Mouse (Mus musculus): ENCODE data around the gene Cib4. TPM values are rescaled to one million over a fixed set of nuclear protein-coding genes. Genes with fewer than 3 reads are reported as not detected.

Cib4 gene
- polyA plus RNA-seq, 1 experiment: not detected

- 27% methylated on average over 9 of the region's 9 CpGs for WGBS
- Histone ChIP-seq H3K4me1 (ENCODE audit: control insufficient read depth, insufficient read depth, low read length) (peaks cover 12% of the 10 kb centered on the region; the same call in 1 of the 2 replicates), H3K4me3 (replicated peaks; ENCODE audit: insufficient read depth, low read depth, low read length) (no peak overlapping the region), H3K27me3 (ENCODE audit: control insufficient read depth, insufficient read depth, low read length) (no peaks in the 10 kb centered on the region), H3K27ac (ENCODE audit: insufficient read depth, low read length) (no peak overlapping the region)
- peak; percentile 65 to 77 for DNase-seq
- TF ChIP-seq POLR2A (IDR thresholded peaks at IDR 0.05; ENCODE audit: borderline replicate concordance, insufficient read depth, low read length) (no peak), CTCF (IDR thresholded peaks at IDR 0.05; ENCODE audit: borderline replicate concordance, insufficient read depth, low read depth, low read length) (no peak; the same call in 1 of the 2 replicates)
These were observed 4.8 kb upstream of the Cib4 start for GRCm38 (mm10) chr5:30550334-30551021.

- H3K27me3 ChIP-seq (ENCODE audit: control insufficient read depth, insufficient read depth, low read length): no peaks in the 10 kb centered on the region
- DNase-seq: no peak
- TF ChIP-seq CTCF (IDR thresholded peaks at IDR 0.05; ENCODE audit: borderline replicate concordance, insufficient read depth, low read depth, low read length) (no peak), POLR2A (IDR thresholded peaks at IDR 0.05; ENCODE audit: borderline replicate concordance, insufficient read depth, low read length) (no peak)
- H3K4me1 ChIP-seq (ENCODE audit: control insufficient read depth, insufficient read depth, low read length): peaks cover 12% of the 10 kb centered on the region; the same call in 1 of the 2 replicates
- WGBS: 86% methylated on average over 2 of the region's 2 CpGs
- H3K4me3 ChIP-seq (replicated peaks; ENCODE audit: insufficient read depth, low read depth, low read length): no peak overlapping the region
- no peak overlapping the region for H3K27ac ChIP-seq (ENCODE audit: insufficient read depth, low read length)
These were observed 3.0 kb upstream of the Cib4 start for GRCm38 (mm10) chr5:30548681-30549080.

GRCm38 (mm10) chr5:30536051-30536570 is 9.5 kb downstream of the Cib4 start:
- Histone ChIP-seq H3K27ac (ENCODE audit: insufficient read depth, low read length) (no peak overlapping the region), H3K4me3 (replicated peaks; ENCODE audit: insufficient read depth, low read depth, low read length) (no peak overlapping the region), H3K4me1 (ENCODE audit: control insufficient read depth, insufficient read depth, low read length) (no peaks in the 10 kb centered on the region), H3K27me3 (ENCODE audit: control insufficient read depth, insufficient read depth, low read length) (no peaks in the 10 kb centered on the region)
- WGBS: 50% methylated on average over 7 of the region's 7 CpGs
- no peak for DNase-seq
- TF ChIP-seq CTCF (IDR thresholded peaks at IDR 0.05; ENCODE audit: borderline replicate concordance, insufficient read depth, low read depth, low read length): no peak
- no peak for TF ChIP-seq POLR2A (IDR thresholded peaks at IDR 0.05; ENCODE audit: borderline replicate concordance, insufficient read depth, low read length)

- no peaks in the 10 kb centered on the region for H3K27me3 ChIP-seq (ENCODE audit: control insufficient read depth, insufficient read depth, low read length)
- H3K4me1 ChIP-seq (ENCODE audit: control insufficient read depth, insufficient read depth, low read length): no peaks in the 10 kb centered on the region
- TF ChIP-seq POLR2A (IDR thresholded peaks at IDR 0.05; ENCODE audit: borderline replicate concordance, insufficient read depth, low read length) (no peak), CTCF (IDR thresholded peaks at IDR 0.05; ENCODE audit: borderline replicate concordance, insufficient read depth, low read depth, low read length) (no peak)
- no peak overlapping the region for H3K4me3 ChIP-seq (replicated peaks; ENCODE audit: insufficient read depth, low read depth, low read length)
- DNase-seq: no peak
- WGBS: 70% methylated on average over 6 of the region's 6 CpGs
- no peak overlapping the region for H3K27ac ChIP-seq (ENCODE audit: insufficient read depth, low read length)
These were observed 11.0 kb downstream of the Cib4 start for GRCm38 (mm10) chr5:30534637-30535036.

GRCm38 (mm10) chr5:30528906-30529305 is 16.7 kb downstream of the Cib4 start:
- TF ChIP-seq CTCF (IDR thresholded peaks at IDR 0.05; ENCODE audit: borderline replicate concordance, insufficient read depth, low read depth, low read length) (no peak), POLR2A (IDR thresholded peaks at IDR 0.05; ENCODE audit: borderline replicate concordance, insufficient read depth, low read length) (no peak)
- Histone ChIP-seq H3K27me3 (ENCODE audit: control insufficient read depth, insufficient read depth, low read length) (no peaks in the 10 kb centered on the region), H3K4me3 (replicated peaks; ENCODE audit: insufficient read depth, low read depth, low read length) (no peak overlapping the region), H3K27ac (ENCODE audit: insufficient read depth, low read length) (no peak overlapping the region), H3K4me1 (ENCODE audit: control insufficient read depth, insufficient read depth, low read length) (no peaks in the 10 kb centered on the region)
- no peak for DNase-seq
- 57% methylated on average over 4 of the region's 4 CpGs for WGBS

GRCm38 (mm10) chr5:30527129-30527528 is 18.5 kb downstream of the Cib4 start:
- no peak for DNase-seq
- no peaks in the 10 kb centered on the region for H3K27me3 ChIP-seq (ENCODE audit: control insufficient read depth, insufficient read depth, low read length)
- no peak overlapping the region for H3K27ac ChIP-seq (ENCODE audit: insufficient read depth, low read length)
- no peaks in the 10 kb centered on the region for H3K4me1 ChIP-seq (ENCODE audit: control insufficient read depth, insufficient read depth, low read length)
- TF ChIP-seq CTCF (IDR thresholded peaks at IDR 0.05; ENCODE audit: borderline replicate concordance, insufficient read depth, low read depth, low read length): no peak
- 81% methylated on average over 5 of the region's 5 CpGs for WGBS
- no peak overlapping the region for H3K4me3 ChIP-seq (replicated peaks; ENCODE audit: insufficient read depth, low read depth, low read length)

GRCm38 (mm10) chr5:30525920-30526836 is 19.5 kb downstream of the Cib4 start:
- H3K27me3 ChIP-seq (ENCODE audit: control insufficient read depth, insufficient read depth, low read length): no peaks in the 10 kb centered on the region
- WGBS: 46% methylated on average over 12 of the region's 12 CpGs
- H3K27ac ChIP-seq (ENCODE audit: insufficient read depth, low read length): no peak overlapping the region
- no peak overlapping the region for H3K4me3 ChIP-seq (replicated peaks; ENCODE audit: insufficient read depth, low read depth, low read length)
- peak in 1 of 2 experiments; percentile 20 for DNase-seq
- H3K4me1 ChIP-seq (ENCODE audit: control insufficient read depth, insufficient read depth, low read length): peaks cover 5% of the 10 kb centered on the region
- TF ChIP-seq POLR2A (IDR thresholded peaks at IDR 0.05; ENCODE audit: borderline replicate concordance, insufficient read depth, low read length) (no peak), CTCF (IDR thresholded peaks at IDR 0.05; ENCODE audit: borderline replicate concordance, insufficient read depth, low read depth, low read length) (no peak)
